Mouse (Mus musculus) gastrocnemius, postnatal 10 days (tissue): ENCODE measurements around the gene Osr1. TPM values are rescaled to one million over a fixed set of nuclear protein-coding genes. Genes with fewer than 3 reads are reported as not detected.

Source experiments
- DNase-seq: peaks from one replicate; pipeline ENCODE4 v3.0.0; 2021; ENCODE audit warnings: mixed read lengths
- long read RNA-seq, 2 experiments: library from polyadenylated mRNA; stranded (forward); transcript quantifications; one replicate each; pipeline ENCODE4 v2.0.0; 2021
- total RNA-seq, 2 experiments: library from RNA; stranded (reverse); gene quantifications; 2 replicates each; pipeline ENCODE4 v1.2.3; 2021

Gene Osr1
- 1 to 10 TPM; 5.5 to 6.4 TPM for total RNA-seq
- long read RNA-seq, experiment 1, partial matches to known transcripts: 0 of 4 reads
- long read RNA-seq, experiment 1, other reads (novel, unspliced or antisense): 0 of 4 reads
- long read RNA-seq, experiment 2, transcript Osr1-201 (3 exons, 2,012 nt): major isoform, 10 of 10 reads
- long read RNA-seq, experiment 2, partial matches to known transcripts: 0 of 10 reads
- long read RNA-seq, experiment 2, other reads (novel, unspliced or antisense): 0 of 10 reads

DNA sequence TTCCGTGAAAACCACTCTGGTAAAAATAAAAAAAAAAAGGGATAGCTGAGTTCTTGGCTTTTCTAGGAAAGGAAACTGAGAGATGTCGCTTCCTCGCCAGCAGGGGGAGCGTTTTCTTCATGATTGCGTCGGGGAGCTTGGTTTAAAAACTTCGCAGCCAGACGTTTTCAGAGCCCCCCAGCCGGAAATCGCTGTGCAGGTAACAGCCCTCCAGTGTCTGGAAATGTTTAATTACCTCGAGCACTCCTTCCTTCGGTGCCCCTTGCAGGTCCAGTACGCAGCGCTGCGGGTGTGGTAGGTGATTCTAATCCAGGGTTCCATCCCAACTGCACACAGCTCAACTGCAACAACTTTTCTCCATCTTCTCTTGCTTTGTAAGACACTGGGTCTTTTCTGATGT lies at the start of gene Osr1:
Osr1 (plus strand) TSS at position 146 of the 400 bp plus-strand sequence.
- peak; percentile 68 for DNase-seq

DNA sequence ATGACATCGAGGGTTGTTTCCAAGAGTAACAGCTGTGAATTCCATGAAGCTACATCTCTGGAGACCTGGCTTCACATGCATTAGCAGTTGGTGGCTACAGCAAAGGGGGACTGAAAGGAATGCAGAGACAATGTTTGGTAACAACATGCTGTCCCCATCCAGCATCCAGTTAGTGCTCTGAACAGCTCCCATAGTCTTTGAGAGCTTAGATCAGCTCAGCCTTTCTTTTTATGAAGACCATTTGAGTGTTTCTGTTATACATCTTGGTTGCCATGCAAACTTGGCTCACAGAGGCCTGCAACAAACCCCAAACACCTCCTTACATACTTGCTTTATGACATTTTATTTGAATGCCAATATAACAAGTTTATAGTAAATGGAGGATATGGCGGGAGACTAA lies 19.6 kb upstream of the Osr1 start:
- no peak for DNase-seq

DNA sequence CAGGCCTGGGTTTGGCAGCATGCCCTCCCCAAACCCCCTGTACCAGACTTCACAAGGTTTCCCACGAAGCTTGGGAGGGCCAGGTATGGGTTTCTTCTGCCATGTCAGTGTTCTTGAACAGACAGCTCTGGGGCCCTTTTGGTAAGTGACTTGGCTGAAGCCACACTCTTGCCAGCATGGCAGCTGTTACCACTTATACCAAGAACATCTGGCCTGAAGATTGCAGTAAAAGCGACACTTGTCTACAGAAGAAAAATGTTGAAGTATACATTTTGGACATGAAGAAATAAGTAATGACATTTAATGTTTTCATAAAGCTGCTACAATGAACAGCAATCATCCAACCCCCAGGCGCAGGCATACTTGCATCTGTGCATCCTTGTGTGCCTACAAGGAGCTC lies 5.0 kb upstream of the Osr1 start:
- DNase-seq: no peak

DNA sequence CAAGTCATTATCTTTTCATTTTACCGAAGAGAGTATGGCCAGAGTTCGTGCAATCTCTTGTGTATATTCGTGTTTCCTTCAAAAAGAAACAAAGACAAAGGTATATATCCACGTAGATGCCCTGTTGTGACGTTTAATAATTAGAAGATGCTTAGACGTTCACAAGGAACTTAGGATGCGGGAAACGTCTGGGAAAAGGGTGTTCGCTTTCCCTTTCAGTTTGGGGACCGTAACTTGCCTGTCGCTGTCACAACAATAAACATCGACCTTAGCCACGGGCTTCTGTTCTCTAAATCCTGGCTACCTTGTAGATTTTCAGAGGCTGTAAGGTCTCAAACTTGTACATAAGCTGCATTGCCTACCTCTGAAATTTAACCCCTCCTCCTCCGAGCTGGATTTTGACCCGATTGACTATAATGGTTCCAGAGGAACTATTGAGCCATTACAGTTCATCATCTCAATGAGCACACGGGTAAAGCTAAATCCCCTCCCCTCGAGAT lies 630 bp downstream of the Osr1 start:
- DNase-seq: no peak

DNA sequence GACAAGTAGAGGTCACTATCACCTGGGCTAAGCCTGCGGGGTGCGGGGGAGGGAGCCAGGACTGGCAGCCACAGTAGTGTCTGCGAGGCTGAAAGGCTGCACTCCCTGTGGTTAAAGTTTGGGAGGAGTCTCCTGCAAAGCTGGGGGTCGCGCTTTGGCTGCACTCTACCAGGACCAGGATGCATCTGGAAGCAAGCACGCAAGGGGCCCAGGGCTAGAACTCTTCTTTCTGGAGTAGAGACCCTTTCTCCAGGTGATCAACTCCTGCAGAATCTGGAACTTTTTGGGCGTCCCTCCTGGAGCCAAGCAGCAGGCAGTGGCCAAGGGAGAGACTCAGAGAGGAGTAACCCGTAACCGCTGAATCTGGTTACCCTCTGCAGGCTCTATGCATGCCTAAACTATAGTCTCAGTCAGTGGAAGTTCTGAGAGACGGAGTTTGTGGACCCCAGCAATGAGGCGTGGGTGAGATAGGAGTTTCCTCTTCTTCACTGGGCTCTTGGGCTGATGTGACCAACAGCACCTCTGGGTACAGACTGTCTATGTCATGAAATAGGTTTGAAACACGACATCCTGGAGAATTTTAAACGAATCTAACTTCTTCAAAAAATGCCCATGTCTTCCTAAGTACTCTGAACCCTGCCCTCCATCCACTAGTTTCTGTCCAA lies 1.5 kb downstream of the Osr1 start:
- DNase-seq: no peak

DNA sequence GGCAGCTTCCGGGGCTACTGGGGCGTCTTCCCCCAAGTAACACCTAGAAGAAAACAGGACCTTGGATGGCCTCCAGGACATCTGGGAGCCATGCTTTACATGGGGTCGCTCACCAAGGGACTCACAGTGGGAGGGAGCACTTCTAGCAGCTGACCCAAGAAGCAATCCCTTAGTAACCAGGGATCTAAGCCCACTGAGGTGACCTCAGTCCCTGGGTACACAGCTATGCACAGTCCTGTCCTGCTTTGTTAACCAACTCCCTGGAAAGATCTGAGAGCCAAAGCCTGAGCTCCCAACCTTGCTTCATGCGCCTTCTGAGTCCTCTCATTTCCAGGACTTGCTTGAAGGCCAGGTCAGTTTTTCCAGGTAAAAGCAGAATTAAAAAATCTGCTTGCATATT lies 2.1 kb downstream of the Osr1 start:
- DNase-seq: no peak

DNA sequence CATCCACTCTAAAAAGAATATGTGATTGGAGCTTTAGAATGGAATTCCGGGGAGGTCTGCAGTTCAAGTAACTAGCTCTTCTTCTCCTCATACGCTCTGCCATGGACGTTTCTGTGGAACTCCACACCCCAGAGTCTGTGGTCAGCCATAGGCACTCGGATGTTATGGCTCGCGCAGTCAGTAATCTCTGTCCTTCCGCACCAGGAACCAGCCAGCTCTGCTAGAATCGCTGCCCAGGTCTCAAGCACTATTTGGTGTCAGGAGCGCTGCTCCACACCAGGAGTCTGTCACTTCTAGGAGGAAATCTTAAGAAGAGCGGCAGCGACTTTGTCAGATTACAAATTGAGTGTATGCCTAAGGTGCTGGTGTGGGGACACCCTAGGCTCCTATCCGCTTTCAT lies 3.8 kb downstream of the Osr1 start:
- DNase-seq: no peak

DNA sequence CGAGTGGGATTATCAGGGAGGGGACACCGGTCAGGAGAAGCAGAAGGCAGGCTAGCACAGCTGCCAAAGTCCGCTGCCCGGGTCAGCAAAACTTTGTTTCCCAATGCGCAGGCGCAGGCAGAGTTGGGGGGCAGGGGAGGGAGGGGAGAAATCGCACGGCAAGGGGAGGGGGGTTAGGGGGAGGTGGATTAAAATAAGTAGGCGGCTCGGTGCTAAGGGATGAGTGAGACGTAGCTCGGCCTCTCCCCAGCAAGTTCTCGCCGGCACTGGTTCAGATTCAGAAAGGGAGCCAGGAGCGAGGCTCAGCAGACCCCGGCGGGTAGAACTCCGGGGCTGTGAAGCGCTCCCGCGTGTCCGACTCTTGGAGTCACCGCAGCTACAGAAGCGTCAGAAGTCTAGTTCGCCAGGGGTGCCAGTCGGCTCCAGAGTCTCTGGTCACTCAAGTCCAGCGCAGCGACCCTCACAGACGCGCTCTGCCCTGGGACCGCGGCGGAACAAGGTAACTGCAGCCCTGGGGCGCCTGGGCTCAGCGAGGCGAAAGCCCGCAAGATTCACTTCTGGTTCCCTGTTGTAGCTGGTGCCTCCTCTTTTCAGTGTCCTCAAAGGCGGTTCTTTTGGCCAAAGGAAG lies 4.4 kb downstream of the Osr1 start:
- DNase-seq: peak; percentile 54

DNA sequence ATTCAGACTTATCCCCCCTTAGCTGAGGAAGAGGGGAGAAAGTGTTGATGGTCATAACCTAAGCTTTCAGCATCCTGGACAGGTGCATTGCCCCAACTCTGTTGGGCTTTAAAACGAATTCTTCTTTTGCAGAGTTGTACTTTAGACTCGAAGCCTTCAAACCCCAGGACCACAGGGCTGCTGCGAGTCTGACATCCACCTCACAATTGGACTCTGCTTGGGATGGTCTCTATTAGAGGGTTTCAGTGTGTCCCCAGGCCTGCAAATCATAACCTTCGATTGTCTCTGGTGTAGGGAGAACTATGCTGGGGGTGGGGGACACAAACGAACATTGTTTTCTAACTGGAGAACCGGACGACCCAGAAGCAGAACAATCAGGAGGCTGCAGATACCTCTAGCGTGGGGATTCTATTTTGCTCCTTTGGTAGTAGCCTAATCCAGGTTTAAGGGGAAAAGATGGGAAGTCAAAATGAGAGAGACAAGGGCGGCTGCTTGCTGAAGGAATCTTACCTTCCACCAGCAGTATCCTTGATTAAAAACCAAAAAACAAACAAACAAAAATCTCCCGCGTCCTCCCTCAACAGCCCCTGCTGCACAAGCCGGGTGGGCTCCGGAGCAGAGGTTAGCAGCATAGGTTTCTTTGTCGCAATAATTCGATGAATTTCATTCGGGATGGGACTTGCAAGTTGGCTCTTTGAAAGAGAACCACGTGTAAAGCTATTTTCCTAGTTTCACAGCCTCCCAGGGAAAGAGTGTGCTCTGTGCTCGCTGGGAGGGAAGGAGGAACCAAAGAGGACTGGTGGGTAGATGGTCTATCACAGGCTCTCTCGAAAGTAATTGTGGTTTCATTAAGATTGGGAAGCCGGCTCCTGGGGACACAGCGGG lies 5.5 kb downstream of the Osr1 start:
- no peak for DNase-seq

DNA sequence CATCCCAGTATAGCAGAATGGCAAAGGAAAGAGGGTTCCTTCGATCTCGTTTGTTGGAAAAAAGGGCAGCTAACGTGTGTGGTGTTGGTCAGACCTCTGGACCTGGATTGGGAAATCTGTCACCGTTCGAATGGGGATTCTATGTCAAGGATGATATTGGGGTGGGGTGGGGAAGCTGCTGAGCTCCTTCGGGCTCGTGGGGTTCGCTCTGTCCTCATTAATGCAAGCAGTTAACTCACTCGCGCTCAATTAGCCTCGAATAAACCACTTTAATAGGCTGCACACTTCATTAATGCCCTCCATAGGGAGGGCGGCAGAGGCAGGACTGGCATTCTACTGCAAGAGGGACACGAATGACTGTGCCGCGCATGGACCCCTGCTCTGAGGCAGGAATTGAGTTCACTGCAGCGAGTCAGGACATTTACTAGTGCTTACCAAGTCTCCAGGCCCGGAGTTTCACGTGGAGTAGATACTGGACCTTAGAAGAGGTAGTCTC lies 6.2 kb downstream of the Osr1 start:
- DNase-seq: no peak

DNA sequence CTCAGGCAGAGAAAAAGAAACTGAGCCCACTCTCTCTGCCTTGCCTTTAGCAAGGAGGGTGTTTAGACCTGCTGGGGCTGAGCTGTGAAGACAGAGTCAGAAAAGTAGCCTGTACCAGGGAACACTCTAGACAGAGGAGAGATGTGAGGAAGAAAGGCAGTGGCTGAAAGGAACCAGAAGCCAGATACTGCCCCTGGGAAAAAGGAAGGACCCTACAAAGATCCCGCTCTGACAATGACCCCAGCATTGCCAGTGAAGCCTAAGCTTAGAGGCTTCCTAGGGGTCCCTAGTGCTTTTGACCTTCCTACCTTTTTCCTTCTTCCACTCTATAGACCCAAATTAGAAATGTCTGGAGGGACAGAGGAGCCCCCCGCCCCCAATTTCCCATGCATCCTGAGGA lies 7.7 kb downstream of the Osr1 start:
- DNase-seq: no peak

DNA sequence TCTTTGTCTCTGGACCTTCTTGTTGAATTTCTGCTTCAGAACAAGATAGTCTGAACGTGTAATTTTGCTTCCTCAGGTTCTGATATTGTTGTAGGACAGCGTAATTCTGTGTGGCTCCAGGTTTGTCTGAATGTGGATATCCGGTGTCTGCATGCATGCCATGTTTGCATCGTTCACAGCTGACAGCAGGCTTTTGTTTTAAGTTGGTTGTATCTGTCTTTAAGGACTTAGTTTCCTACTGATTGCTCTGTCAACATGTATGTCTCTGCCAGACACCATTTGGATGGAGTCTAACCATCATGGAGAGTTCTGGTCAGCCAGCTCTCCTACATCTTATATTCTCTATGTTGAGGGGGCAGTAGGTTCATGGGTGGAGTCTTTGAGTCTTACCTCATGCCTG lies 8.7 kb downstream of the Osr1 start:
- DNase-seq: no peak

DNA sequence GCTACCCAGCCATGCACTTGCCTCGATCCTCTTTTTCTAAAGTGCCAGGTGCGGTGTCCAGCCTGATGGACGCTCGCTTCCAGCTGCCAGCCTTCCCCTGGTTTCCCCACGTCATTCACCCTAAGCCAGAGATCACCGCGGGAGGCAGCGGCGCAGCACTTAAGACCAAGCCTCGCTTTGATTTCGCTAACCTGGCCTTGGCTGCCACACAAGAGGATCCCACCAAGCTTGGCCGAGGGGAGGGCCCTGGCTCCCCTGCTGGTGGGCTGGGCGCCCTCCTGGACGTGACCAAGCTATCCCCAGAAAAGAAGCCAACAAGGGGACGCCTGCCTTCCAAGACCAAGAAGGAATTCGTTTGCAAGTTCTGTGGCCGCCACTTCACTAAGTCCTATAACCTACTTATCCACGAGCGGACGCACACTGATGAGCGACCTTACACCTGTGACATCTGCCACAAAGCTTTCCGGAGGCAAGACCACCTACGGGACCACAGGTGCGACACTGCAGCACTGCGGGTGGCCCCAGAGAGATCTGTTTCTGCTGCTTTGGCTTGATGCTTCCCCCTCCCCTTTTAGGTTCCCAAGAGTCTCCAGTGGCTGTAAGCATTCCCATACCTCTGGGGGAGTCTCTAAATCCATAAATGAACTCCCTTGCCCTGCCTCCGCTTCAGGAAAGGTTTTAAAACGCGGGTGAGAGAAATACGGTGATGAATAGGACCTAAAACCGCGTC lies 9.6 kb downstream of the Osr1 start:
- no peak for DNase-seq

DNA sequence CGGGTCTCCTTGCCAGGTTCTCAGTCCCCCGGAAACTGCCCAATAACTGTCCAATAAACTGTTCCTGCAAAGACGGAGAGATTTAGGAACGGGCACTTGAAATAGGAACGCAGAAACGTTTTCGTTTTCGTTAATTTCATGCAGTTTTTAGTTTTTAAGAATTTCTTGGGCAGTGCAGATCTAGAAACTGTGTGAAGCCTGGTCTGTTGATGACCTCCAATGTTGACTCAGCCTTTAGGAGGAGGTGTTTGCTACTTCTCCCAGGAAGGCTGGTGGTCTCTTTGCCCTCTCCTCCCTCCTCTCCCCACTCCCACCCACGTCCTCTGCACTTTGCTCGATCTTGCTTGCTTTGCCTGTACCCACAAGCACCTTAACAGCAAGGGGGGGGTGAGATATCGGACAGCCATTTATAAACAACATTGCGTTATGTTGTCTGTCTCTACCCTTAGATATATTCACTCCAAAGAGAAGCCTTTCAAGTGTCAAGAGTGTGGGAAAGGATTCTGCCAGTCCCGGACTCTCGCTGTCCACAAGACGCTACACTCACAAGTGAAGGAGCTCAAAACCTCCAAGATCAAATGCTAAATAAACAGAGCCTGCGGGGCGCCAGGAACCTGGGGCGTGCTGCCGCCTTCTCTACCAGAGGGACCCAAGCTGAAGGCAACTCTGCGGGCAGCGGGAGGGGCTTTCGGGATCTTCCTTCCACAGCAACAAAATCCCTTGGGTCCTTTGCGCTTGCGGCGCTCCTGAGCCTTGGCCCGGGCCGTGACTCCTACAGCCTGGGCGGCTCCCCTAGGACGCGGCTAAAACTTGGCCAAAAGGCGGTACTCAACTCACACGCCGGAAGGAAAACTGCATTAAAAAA lies 10.4 kb downstream of the Osr1 start:
- DNase-seq: no peak

DNA sequence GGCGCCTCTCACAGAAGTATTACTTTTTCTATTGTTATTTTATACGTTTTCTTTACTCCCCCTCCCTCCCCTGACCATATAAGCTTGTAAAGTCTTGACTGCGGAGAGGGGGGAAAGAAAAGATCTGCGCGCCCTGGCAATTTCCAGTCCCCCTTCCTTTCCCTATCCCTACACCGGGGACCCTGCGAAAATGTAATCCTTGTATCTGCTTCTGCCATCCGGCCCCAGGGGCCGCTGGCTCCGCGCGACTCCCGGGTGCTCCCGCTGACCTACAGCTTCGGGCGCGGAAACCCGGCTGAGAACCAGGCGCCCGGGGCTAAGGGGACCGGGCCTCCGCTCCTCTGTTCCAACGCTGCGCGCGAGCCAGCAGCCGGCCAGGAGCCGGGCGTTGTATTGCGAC lies 11.1 kb downstream of the Osr1 start:
- no peak for DNase-seq

DNA sequence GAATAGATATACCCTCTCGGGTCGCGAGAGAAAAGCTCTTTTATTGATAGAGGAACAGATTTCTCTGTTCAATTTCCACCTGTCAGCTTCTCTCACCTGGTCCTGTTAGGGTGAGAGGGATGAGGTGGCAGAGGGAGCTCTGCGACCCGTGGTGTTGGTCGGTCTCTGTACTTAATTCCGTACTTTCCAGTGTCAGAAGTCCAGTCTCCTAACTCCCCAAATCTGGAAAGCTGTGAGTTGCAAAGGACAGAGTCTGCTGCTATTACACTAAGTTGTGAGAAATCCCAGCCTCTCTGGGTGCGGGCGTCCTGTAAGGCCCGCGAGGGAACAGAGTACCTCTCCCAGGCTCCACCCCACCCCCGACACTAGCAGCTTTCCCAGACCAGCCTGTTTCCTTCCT lies 11.6 kb downstream of the Osr1 start:
- DNase-seq: no peak

DNA sequence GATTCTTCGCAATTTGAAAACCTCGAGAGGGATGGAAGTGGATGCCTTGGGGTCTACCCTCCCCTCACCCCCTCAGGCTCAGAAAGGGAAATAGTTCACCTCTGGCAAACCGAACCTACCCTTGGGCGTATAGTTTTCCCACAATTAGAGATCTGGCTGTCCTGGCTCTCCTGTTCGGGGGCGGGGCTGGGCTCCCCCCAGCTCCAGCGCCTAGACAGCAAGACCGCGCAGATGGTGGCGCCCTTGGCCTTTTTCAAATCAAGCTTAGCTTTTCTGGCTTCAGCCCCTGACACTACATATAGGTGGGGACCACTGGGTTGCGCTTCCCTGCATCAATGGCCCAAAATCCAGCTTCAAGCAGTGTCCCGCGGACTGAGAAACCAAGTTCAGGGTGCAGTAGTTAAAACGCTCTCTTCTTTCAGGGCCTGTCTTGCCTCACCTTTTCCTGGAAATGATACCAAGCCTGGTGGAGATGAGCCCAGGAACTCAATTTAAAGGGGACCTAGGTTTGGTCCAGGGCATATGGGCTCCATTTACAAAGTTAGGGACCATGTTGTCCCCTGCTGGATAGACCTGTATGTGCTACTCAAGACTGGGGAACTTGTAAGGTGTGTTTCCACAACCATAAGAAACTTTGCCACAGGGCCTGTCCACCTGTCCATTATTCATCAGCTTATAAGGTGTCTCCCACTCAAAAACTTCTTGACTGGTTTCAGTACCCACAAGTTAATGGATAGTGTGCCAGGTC lies 12.5 kb downstream of the Osr1 start:
- no peak for DNase-seq

DNA sequence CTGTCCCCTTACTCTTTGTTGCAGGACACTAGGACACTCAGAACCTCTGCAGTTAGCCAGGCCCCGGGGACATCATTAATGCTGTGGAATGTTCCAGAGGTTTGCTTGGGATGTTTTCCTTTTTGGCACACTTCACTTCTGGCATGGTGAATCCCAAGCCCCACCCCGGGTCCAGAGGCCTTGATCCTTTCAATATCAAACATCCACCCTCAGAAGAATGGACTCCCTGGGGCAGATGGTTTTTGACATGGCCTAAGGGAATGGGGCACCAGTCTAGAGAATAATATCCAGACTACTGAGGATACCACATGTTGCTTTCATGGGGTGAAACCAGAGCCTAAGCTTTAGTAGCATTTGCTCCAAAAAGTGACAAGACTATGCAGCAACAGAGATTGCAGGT lies 13.5 kb downstream of the Osr1 start:
- no peak for DNase-seq

DNA sequence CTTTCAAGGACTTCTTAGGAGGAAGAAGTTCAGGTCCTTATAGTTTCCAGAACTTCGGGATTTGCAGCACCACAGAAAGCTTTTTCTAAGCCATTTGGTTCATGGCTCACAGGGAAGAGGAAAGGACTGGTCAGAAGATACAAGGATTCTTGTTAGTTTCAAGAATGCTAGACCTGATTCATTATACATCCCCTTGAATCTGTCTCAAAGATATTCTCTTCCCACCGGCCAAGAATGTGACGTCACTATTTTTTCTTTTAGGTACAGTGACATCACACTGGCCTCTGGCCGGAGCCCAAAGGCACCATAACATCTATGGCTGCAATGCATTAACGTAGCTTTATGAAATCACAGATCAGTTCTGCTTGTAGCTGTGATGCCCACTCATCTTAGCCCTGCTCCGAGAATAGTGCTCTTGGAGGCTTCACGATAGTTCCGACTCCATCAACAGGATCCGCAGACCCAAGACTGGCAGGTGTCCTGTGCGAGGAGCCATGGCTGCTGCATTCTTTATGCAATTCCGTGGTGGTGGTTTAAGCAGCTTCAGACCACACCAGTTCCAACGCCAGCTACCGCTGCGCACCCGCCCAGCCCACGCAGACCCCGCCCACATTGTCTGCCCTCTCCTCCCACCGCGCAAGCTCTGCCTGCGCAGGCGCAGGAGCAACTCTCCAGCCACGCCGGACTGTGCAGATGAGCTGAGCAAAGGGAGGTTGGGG lies 14.6 kb downstream of the Osr1 start:
- peak; percentile 79 for DNase-seq
